Mouse (Mus musculus) embryonic facial prominence, embryonic 11.5 days (tissue): Measurements from ENCODE around the gene Cdk8. TPM values are rescaled to one million over a fixed set of nuclear protein-coding genes. Genes with fewer than 3 reads are reported as not detected.

Experiments used
- ATAC-seq: fragments of 200-750 bp; cut with Nextera tagmentation; replicated peaks from 2 replicates; pipeline ENCODE4 v1.8.0; 2017; ENCODE audit warnings: low read depth; ENCODE audit not compliant: insufficient number of reproducible peaks, low FRiP score, low TSS enrichment
- DNase-seq: peaks from one replicate; pipeline ENCODE4 v3.0.0-alpha.2; 2015; ENCODE audit warnings: low spot score
- H3K27ac ChIP-seq: fragments of 300-500 bp; sonication (generic); replicated peaks from 2 replicates; pipeline ENCODE4 v1.5.1; 2014; ENCODE audit warnings: mild to moderate bottlenecking, low read depth, low read length, control low read depth
- H3K27me3 ChIP-seq: fragments of 300-500 bp; sonication (generic); 2 replicates; pipeline ENCODE4 v1.6.1; 2014; ENCODE audit warnings: mild to moderate bottlenecking, low read length, moderate library complexity, mixed read lengths; ENCODE audit not compliant: control insufficient read depth, insufficient read depth
- H3K36me3 ChIP-seq: fragments of 300-500 bp; sonication (generic); replicated peaks from 2 replicates; pipeline ENCODE4 v1.6.1; 2014; ENCODE audit warnings: low read depth, mild to moderate bottlenecking, low read length, moderate library complexity, mixed read lengths; ENCODE audit not compliant: control insufficient read depth, insufficient read depth
- H3K4me1 ChIP-seq: fragments of 300-500 bp; sonication (generic); 2 replicates; pipeline ENCODE4 v1.6.1; 2014; ENCODE audit warnings: low read length, mixed read lengths; ENCODE audit not compliant: control insufficient read depth, insufficient read depth
- H3K4me2 ChIP-seq: fragments of 300-500 bp; sonication (generic); 2 replicates; pipeline ENCODE4 v1.6.1; 2014; ENCODE audit warnings: low read depth, mild to moderate bottlenecking, control low read depth, low read length, moderate library complexity
- H3K4me3 ChIP-seq: fragments of 300-500 bp; sonication (generic); 2 replicates; pipeline ENCODE4 v1.5.1; 2014; ENCODE audit warnings: low read depth, low read length, control low read depth
- H3K9ac ChIP-seq: fragments of 300-500 bp; sonication (generic); replicated peaks from 2 replicates; pipeline ENCODE4 v1.6.1; 2014; ENCODE audit warnings: mild to moderate bottlenecking, control low read depth, low read length
- H3K9me3 ChIP-seq: fragments of 300-500 bp; sonication (generic); replicated peaks from 2 replicates; pipeline ENCODE4 v1.6.1; 2016; ENCODE audit warnings: mild to moderate bottlenecking, low read length, inconsistent platforms, mixed read lengths; ENCODE audit not compliant: control insufficient read depth
- WGBS: fragments of 180-500 bp; shearing (Covaris S2); extraction: QIAGEN DNeasy Blood & Tissue Kit; methylation state at CpG from one replicate; pipeline ENCODE4 v1.1.7; 2014; 5-methylcytosine and 5-hydroxymethylcytosine counted together
- polyA plus RNA-seq: library from polyadenylated mRNA; unstranded; fragments of >200 nt; fragmentation: Nextera tagmentation; extraction: Ambion mirVana; gene quantifications from 2 replicates; pipeline ENCODE4 v1.2.1, GENCODE M21; 2014

Cdk8 gene
- polyA plus RNA-seq, 1 experiment from 2014 or later: 39.0 TPM

GRCm38 (mm10) chr5:146199073-146199472, 32.0 kb upstream of the Cdk8 start:
- no peaks in the 10 kb centered on the region for H3K9me3 ChIP-seq
- DNase-seq: no peak
- ATAC-seq: no peak

GRCm38 (mm10) chr5:146199540-146199939, 31.5 kb upstream of the Cdk8 start:
- no peak overlapping the region for H3K4me3 ChIP-seq

More at GRCm38 (mm10) chr5:146199073-146199472, 32.0 kb upstream of the Cdk8 start:
- no peaks in the 10 kb centered on the region for H3K4me1 ChIP-seq
- no peak overlapping the region for H3K9ac ChIP-seq
- no peak overlapping the region for H3K4me2 ChIP-seq
- no peak overlapping the region for H3K4me3 ChIP-seq
- no peaks in the 10 kb centered on the region for H3K36me3 ChIP-seq
- H3K27me3 ChIP-seq: no peaks in the 10 kb centered on the region
- H3K27ac ChIP-seq: no peak overlapping the region

GRCm38 (mm10) chr5:146200580-146200979, 30.4 kb upstream of the Cdk8 start:
- no peak overlapping the region for H3K4me3 ChIP-seq
- no peaks in the 10 kb centered on the region for H3K27me3 ChIP-seq
- no peak overlapping the region for H3K27ac ChIP-seq
- no peaks in the 10 kb centered on the region for H3K9me3 ChIP-seq
- H3K36me3 ChIP-seq: no peaks in the 10 kb centered on the region
- WGBS: 95% methylated on average over 6 of the region's 6 CpGs
- H3K4me1 ChIP-seq: no peaks in the 10 kb centered on the region
- no peak overlapping the region for H3K4me2 ChIP-seq
- H3K9ac ChIP-seq: no peak overlapping the region
- no peak for ATAC-seq
- no peak for DNase-seq

More at GRCm38 (mm10) chr5:146199540-146199939, 31.5 kb upstream of the Cdk8 start:
- H3K9ac ChIP-seq: no peak overlapping the region
- H3K27ac ChIP-seq: no peak overlapping the region
- H3K4me1 ChIP-seq: no peaks in the 10 kb centered on the region
- DNase-seq: no peak
- ATAC-seq: no peak
- H3K36me3 ChIP-seq: no peaks in the 10 kb centered on the region
- 86% methylated on average over 2 of the region's 2 CpGs for WGBS
- no peak overlapping the region for H3K4me2 ChIP-seq
- H3K27me3 ChIP-seq: no peaks in the 10 kb centered on the region
- H3K9me3 ChIP-seq: no peaks in the 10 kb centered on the region

GRCm38 (mm10) chr5:146203921-146204320, 27.1 kb upstream of the Cdk8 start:
- no peak overlapping the region for H3K9ac ChIP-seq
- no peak for DNase-seq
- H3K36me3 ChIP-seq: peaks cover 6% of the 10 kb centered on the region
- no peak for ATAC-seq
- H3K4me2 ChIP-seq: no peak overlapping the region
- no peaks in the 10 kb centered on the region for H3K27me3 ChIP-seq
- WGBS: 81% methylated on average over 2 of the region's 2 CpGs
- H3K4me3 ChIP-seq: no peak overlapping the region
- no peaks in the 10 kb centered on the region for H3K9me3 ChIP-seq
- H3K4me1 ChIP-seq: no peaks in the 10 kb centered on the region
- H3K27ac ChIP-seq: no peak overlapping the region

- Histone ChIP-seq H3K4me1 (no peaks in the 10 kb centered on the region), H3K27ac (no peak overlapping the region), H3K4me3 (no peak overlapping the region), H3K4me2 (no peak overlapping the region), H3K36me3 (peaks cover 11% of the 10 kb centered on the region), H3K27me3 (no peaks in the 10 kb centered on the region), H3K9me3 (no peaks in the 10 kb centered on the region), H3K9ac (no peak overlapping the region)
- 91% methylated on average over 5 of the region's 5 CpGs for WGBS
- no peak for ATAC-seq
- no peak for DNase-seq
These were observed 25.5 kb upstream of the Cdk8 start for GRCm38 (mm10) chr5:146205537-146205936.

GRCm38 (mm10) chr5:146220501-146220878, 10.5 kb upstream of the Cdk8 start:
- 9% methylated on average over 13 of the region's 13 CpGs for WGBS
- Histone ChIP-seq H3K27ac (no peak overlapping the region), H3K4me2 (peak overlapping the region; percentile 52), H3K9me3 (no peaks in the 10 kb centered on the region), H3K9ac (peak overlapping the region; percentile 19; the same call in 1 of the 2 replicates), H3K27me3 (no peaks in the 10 kb centered on the region), H3K36me3 (no peaks in the 10 kb centered on the region; the same call in 1 of the 2 replicates), H3K4me3 (peak overlapping the region; percentile 74), H3K4me1 (no peaks in the 10 kb centered on the region)
- DNase-seq: no peak
- peak; percentile 77 for ATAC-seq

GRCm38 (mm10) chr5:146220879-146221714, 9.9 kb upstream of the Cdk8 start, which contains the start of gene Rnf6:
Gene Rnf6 (minus strand): TSS chr5:146221555.
- peak within 1 kb of the TSS; percentile 74 for H3K4me3 ChIP-seq
- no peaks in the 10 kb centered on the region; the same call in 1 of the 2 replicates for H3K36me3 ChIP-seq
- H3K4me1 ChIP-seq: no peaks in the 10 kb centered on the region
- under 1% methylated on average over 60 of the region's 67 CpGs for whole genome bisulfite sequencing
- DNase-seq (peak; percentile 96), ATAC-seq (peak; percentile 99)
- peak within 1 kb of the TSS; percentile 52 for H3K4me2 ChIP-seq
- H3K9me3 ChIP-seq: no peaks in the 10 kb centered on the region
- H3K27me3 ChIP-seq: no peaks in the 10 kb centered on the region
- H3K9ac ChIP-seq: peak within 1 kb of the TSS; percentile 92
- peak within 1 kb of the TSS; percentile 91 for H3K27ac ChIP-seq

- 33% methylated on average over 6 of the region's 6 CpGs for WGBS
- peak overlapping the region; percentile 91; the same call in 1 of the 2 replicates for H3K27ac ChIP-seq
- no peaks in the 10 kb centered on the region for H3K27me3 ChIP-seq
- no peaks in the 10 kb centered on the region for H3K4me1 ChIP-seq
- DNase-seq (no peak), ATAC-seq (no peak)
- no peaks in the 10 kb centered on the region for H3K9me3 ChIP-seq
- H3K4me3 ChIP-seq: peak overlapping the region; percentile 74
- peak overlapping the region; percentile 52 for H3K4me2 ChIP-seq
- peak overlapping the region; percentile 92 for H3K9ac ChIP-seq
- no peaks in the 10 kb centered on the region; the same call in 1 of the 2 replicates for H3K36me3 ChIP-seq
These were observed 9.3 kb upstream of the Cdk8 start for GRCm38 (mm10) chr5:146221722-146222121.
